Mouse (Mus musculus) testis, adult 2 months (tissue): ENCODE data around the gene Asns. TPM values are rescaled to one million over a fixed set of nuclear protein-coding genes. Genes with fewer than 3 reads are reported as not detected.

ENCODE experiments used
- H3K27ac ChIP-seq: fragments of 200-500 bp; 2 replicates; pipeline ENCODE4 v1.5.1; 2012; ENCODE audit warnings: low read depth, low read length; ENCODE audit not compliant: control insufficient read depth, insufficient read depth
- H3K27me3 ChIP-seq: fragments of 200-500 bp; 2 replicates; pipeline ENCODE4 v1.6.1; 2012; ENCODE audit warnings: mild to moderate bottlenecking, low read length, moderate library complexity; ENCODE audit not compliant: control insufficient read depth, insufficient read depth
- H3K36me3 ChIP-seq: fragments of 200-500 bp; 2 replicates; pipeline ENCODE4 v1.6.1; 2012; ENCODE audit warnings: mild to moderate bottlenecking, low read length; ENCODE audit not compliant: control insufficient read depth, insufficient read depth
- H3K4me1 ChIP-seq: fragments of 200-500 bp; 2 replicates; pipeline ENCODE4 v1.6.1; 2012; ENCODE audit warnings: low read length; ENCODE audit not compliant: control insufficient read depth, insufficient read depth
- H3K4me3 ChIP-seq: fragments of 200-500 bp; 2 replicates; pipeline ENCODE4 v1.5.1; 2012; ENCODE audit warnings: low read depth, mild to moderate bottlenecking, low read length, moderate library complexity, mixed read lengths; ENCODE audit not compliant: control insufficient read depth
- CTCF ChIP-seq: fragments of 200-500 bp; IDR thresholded peaks from 2 replicates; pipeline ENCODE4 v1.5.1; 2012; ENCODE audit warnings: low read depth, mild to moderate bottlenecking, inconsistent platforms, low read length, moderate library complexity; ENCODE audit not compliant: control insufficient read depth, insufficient read depth, insufficient replicate concordance
- POLR2A ChIP-seq: fragments of 200-500 bp; IDR thresholded peaks from 2 replicates; pipeline ENCODE4 v1.6.1; 2012; ENCODE audit warnings: low read depth, mild to moderate bottlenecking, inconsistent platforms, low read length, moderate library complexity; ENCODE audit not compliant: control insufficient read depth
- polyA plus RNA-seq: library from polyadenylated mRNA; depleted of rRNA; stranded (reverse); fragments of >200 nt; gene quantifications from 2 replicates; pipeline ENCODE4 v1.2.3, GENCODE M21; 2012

Gene Asns
- polyA plus RNA-seq, 1 experiment = 122 TPM

- TF ChIP-seq POLR2A (no peak), CTCF (no peak)
- H3K27ac ChIP-seq = no peak overlapping the region
Measured at GRCm38 (mm10) chr6:7716236-7716635, 23.2 kb upstream of the Asns start.

GRCm38 (mm10) chr6:7714230-7714629, 21.2 kb upstream of the Asns start:
- Histone ChIP-seq H3K4me3 (no peak overlapping the region), H3K4me1 (no peaks in the 10 kb centered on the region), H3K27ac (no peak overlapping the region), H3K36me3 (no peaks in the 10 kb centered on the region), H3K27me3 (no peaks in the 10 kb centered on the region)
- TF ChIP-seq CTCF (no peak), POLR2A (no peak)

More at GRCm38 (mm10) chr6:7716236-7716635, 23.2 kb upstream of the Asns start:
- H3K4me1 ChIP-seq = no peaks in the 10 kb centered on the region
- no peaks in the 10 kb centered on the region for H3K27me3 ChIP-seq
- no peaks in the 10 kb centered on the region for H3K36me3 ChIP-seq
- H3K4me3 ChIP-seq = no peak overlapping the region

GRCm38 (mm10) chr6:7711837-7712330, 18.8 kb upstream of the Asns start:
- no peak overlapping the region for H3K27ac ChIP-seq
- H3K27me3 ChIP-seq = no peaks in the 10 kb centered on the region
- no peak for TF ChIP-seq POLR2A
- TF ChIP-seq CTCF = no peak
- no peak overlapping the region for H3K4me3 ChIP-seq
- H3K36me3 ChIP-seq = no peaks in the 10 kb centered on the region
- no peaks in the 10 kb centered on the region for H3K4me1 ChIP-seq

- no peak overlapping the region for H3K4me3 ChIP-seq
- no peaks in the 10 kb centered on the region for H3K27me3 ChIP-seq
- H3K27ac ChIP-seq = no peak overlapping the region
- H3K4me1 ChIP-seq = no peaks in the 10 kb centered on the region
- H3K36me3 ChIP-seq = no peaks in the 10 kb centered on the region
- TF ChIP-seq POLR2A = no peak
- no peak for TF ChIP-seq CTCF
Measured at GRCm38 (mm10) chr6:7708246-7708645, 15.2 kb upstream of the Asns start.

- Histone ChIP-seq H3K4me1 (no peaks in the 10 kb centered on the region), H3K36me3 (no peaks in the 10 kb centered on the region), H3K4me3 (no peak overlapping the region), H3K27ac (no peak overlapping the region), H3K27me3 (no peaks in the 10 kb centered on the region)
- TF ChIP-seq CTCF = no peak
- TF ChIP-seq POLR2A = no peak
Measured at GRCm38 (mm10) chr6:7706796-7707195, 13.7 kb upstream of the Asns start.

- TF ChIP-seq CTCF (no peak), POLR2A (no peak)
- Histone ChIP-seq H3K27ac (no peak overlapping the region), H3K4me1 (peaks cover 1% of the 10 kb centered on the region), H3K36me3 (no peaks in the 10 kb centered on the region), H3K27me3 (no peaks in the 10 kb centered on the region), H3K4me3 (no peak overlapping the region)
Measured at GRCm38 (mm10) chr6:7697999-7698699, 5.1 kb upstream of the Asns start.

GRCm38 (mm10) chr6:7697077-7697643, 4.1 kb upstream of the Asns start:
- Histone ChIP-seq H3K27ac (no peak overlapping the region), H3K36me3 (no peaks in the 10 kb centered on the region), H3K27me3 (no peaks in the 10 kb centered on the region), H3K4me3 (no peak overlapping the region), H3K4me1 (peaks cover 7% of the 10 kb centered on the region)
- no peak for TF ChIP-seq POLR2A
- TF ChIP-seq CTCF = no peak

- peaks cover 7% of the 10 kb centered on the region for H3K4me1 ChIP-seq
- no peak for TF ChIP-seq POLR2A
- no peak for TF ChIP-seq CTCF
- H3K36me3 ChIP-seq = no peaks in the 10 kb centered on the region
- H3K27me3 ChIP-seq = no peaks in the 10 kb centered on the region
- no peak overlapping the region for H3K4me3 ChIP-seq
- no peak overlapping the region for H3K27ac ChIP-seq
Measured at GRCm38 (mm10) chr6:7696641-7697040, 3.6 kb upstream of the Asns start.
